Mouse (Mus musculus): ENCODE data around the gene Soga1. TPM values are rescaled to one million over a fixed set of nuclear protein-coding genes. Genes with fewer than 3 reads are reported as not detected.

The Soga1 gene
- polyA plus RNA-seq, 1 experiment from 2014 or later: 1.4 TPM

DNA sequence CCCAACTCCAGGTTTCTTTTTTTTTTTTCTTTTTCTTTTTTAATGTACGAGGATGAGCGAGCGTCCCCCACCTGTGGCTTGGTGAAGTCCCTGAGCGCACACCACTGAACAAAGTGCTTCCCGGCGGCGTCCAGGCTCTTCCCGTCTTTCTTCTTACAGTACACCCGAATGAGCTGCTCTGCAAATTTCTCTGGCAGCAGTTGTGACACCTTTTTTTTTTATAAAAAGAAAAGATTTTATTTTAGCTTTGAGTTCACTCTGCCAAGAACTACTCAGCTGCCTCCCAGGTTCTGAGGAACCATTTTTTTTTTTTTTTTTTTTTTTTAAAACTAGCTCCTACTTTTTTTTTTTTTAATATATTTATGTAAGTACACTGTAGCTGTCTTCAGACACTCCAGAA lies 22.6 kb upstream of the Soga1 start:
- no peaks in the 10 kb centered on the region for H3K4me1 ChIP-seq (replicated peaks)
- WGBS (ENCODE audit: insufficient replicate concordance): 86% methylated on average over 9 of the region's 9 CpGs
- no peaks in the 10 kb centered on the region for H3K27me3 ChIP-seq
- no peak overlapping the region for H3K9ac ChIP-seq
- peaks cover 57% of the 10 kb centered on the region for H3K36me3 ChIP-seq (replicated peaks)
- no peaks in the 10 kb centered on the region for H3K9me3 ChIP-seq (replicated peaks)
- ATAC-seq (ENCODE audit: insufficient read depth): no peak
- no peak overlapping the region for H3K4me2 ChIP-seq
- H3K4me3 ChIP-seq (replicated peaks): no peak overlapping the region
- H3K27ac ChIP-seq (replicated peaks): no peak overlapping the region

DNA sequence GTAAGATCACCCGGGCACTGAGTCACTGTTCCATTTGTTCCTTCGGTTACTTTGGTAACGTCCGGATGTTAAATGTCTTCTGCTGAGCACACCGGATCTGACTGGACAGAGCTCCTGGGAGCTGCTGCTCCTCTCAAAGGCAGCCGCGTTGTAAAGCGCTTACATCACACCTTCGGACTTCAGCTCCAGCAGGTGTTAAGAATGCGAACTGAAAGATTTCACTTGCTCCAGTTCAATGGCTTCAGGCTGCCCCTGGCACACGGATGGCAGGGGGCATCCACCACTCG lies 21.2 kb upstream of the Soga1 start:
- Histone ChIP-seq H3K27me3 (no peaks in the 10 kb centered on the region), H3K27ac (replicated peaks) (no peak overlapping the region)

DNA sequence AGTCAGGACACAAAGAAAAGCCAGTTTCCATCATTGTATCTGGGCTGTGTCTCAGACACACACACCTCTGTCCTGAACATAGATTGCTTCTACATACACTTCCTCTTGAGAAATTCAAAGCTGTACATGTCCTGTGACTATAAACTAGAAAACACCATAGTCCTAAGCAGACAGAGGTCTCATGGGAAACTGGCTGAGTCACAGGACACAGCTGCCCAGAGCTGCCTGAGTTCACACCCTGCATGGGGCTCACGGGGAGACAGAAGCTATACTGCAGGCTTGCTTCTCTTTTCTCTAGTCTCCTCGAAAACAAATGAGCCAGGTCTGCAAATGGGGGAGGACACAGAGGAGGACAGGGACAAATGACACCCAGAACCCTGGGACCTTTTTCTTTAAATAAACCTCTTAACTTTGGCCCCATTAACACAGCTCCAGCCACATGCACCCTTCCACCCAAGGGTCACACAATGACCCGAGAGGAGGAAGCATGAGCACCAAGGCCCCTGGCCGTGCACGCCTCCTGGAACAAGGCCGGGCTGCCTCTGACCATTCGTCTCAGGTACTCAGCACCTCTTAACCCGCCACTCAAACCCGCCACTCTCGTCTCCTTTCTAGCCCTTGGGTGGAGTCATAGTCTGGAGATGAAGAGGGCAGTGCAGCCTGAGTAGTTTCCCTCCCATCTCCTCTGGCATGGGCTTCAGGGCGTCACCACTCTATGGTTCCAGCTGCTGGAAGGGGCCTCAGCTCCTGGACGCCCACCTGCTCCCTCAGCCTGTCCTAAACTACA lies 20.7 kb upstream of the Soga1 start:
- no peak overlapping the region for H3K4me3 ChIP-seq (replicated peaks)
- no peaks in the 10 kb centered on the region for H3K4me1 ChIP-seq (replicated peaks)
- WGBS (ENCODE audit: insufficient replicate concordance): 64% methylated on average over 12 of the region's 12 CpGs
- H3K36me3 ChIP-seq (replicated peaks): peaks cover 41% of the 10 kb centered on the region
- H3K27ac ChIP-seq (replicated peaks): no peak overlapping the region
- H3K4me2 ChIP-seq: no peak overlapping the region
- no peak overlapping the region for H3K9ac ChIP-seq
- H3K27me3 ChIP-seq: no peaks in the 10 kb centered on the region
- H3K9me3 ChIP-seq (replicated peaks): no peaks in the 10 kb centered on the region
- no peak for ATAC-seq (ENCODE audit: insufficient read depth)

More for the DNA sequence above, 21.2 kb upstream of the Soga1 start:
- Histone ChIP-seq H3K4me2 (no peak overlapping the region), H3K9ac (no peak overlapping the region), H3K4me3 (replicated peaks) (no peak overlapping the region), H3K4me1 (replicated peaks) (no peaks in the 10 kb centered on the region), H3K36me3 (replicated peaks) (peaks cover 45% of the 10 kb centered on the region), H3K9me3 (replicated peaks) (no peaks in the 10 kb centered on the region)
- 77% methylated on average over 12 of the region's 12 CpGs for WGBS (ENCODE audit: insufficient replicate concordance)
- ATAC-seq (ENCODE audit: insufficient read depth): no peak

DNA sequence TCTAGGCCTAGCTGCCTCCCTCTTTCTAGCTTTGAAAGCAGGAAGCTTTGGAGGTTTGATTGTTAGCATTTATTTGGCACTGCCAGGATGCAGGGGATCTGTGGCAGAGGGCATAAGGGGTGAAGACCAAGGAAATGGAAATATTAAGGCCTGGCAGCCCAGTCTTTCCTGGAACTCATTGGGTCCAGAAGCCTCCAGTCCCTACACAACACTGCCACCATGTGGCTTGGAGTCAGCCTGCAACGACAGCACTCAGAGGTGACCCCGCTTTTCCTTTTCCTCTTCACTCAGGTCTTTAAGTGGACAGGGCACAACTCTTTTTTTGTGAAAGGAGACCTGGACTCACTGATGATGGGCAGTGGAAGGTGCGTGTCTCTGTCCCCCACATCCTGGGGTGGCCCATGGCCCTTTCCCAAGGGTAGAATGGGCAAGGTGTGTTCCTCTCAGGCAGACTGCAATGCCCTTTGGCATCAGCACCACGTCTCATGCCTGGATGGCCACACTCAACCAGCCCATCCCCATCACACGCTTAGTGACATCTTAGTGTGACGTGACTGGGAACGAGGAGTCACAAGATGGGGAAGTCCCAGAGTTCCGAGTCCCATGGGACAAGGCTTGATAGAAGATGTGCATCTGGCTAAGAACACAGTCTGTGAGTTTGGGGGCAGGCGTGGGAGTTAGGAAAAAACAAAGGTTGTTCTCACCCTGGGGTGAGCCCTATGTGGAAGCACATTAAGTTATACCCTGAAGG lies 16.1 kb upstream of the Soga1 start:
- Histone ChIP-seq H3K4me2 (no peak overlapping the region), H3K27ac (replicated peaks) (no peak overlapping the region), H3K4me3 (replicated peaks) (no peak overlapping the region), H3K27me3 (no peaks in the 10 kb centered on the region), H3K9ac (no peak overlapping the region), H3K9me3 (replicated peaks) (no peaks in the 10 kb centered on the region), H3K36me3 (replicated peaks) (peaks cover 8% of the 10 kb centered on the region; the same call in 1 of the 2 replicates), H3K4me1 (replicated peaks) (no peaks in the 10 kb centered on the region)
- no peak for ATAC-seq (ENCODE audit: insufficient read depth)
- 50% methylated on average over 9 of the region's 9 CpGs for WGBS (ENCODE audit: insufficient replicate concordance)

DNA sequence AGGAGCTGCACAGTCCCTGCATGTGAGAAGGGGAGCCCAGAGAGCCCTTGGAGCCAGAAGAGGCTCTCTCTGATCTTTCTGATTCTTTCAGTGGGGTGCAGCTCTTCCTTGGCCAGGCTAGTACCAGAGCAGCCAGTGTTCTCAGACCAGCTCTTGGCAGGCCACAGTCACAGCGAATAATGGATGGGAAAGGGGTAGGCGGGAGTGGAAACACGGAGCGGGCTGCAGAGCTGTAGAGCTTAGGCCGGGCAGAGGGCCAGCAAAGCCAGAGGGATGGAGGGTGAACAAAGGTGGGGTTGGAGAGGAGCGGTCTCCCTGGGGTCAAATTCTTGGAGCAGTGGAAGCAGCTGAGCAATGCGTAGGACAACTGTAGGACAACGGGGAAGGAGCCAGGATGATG lies 13.0 kb upstream of the Soga1 start:
- WGBS (ENCODE audit: insufficient replicate concordance): 69% methylated on average over 8 of the region's 8 CpGs
- Histone ChIP-seq H3K9me3 (replicated peaks) (no peaks in the 10 kb centered on the region), H3K4me3 (replicated peaks) (no peak overlapping the region), H3K9ac (no peak overlapping the region), H3K4me2 (no peak overlapping the region), H3K27me3 (no peaks in the 10 kb centered on the region), H3K27ac (replicated peaks) (no peak overlapping the region), H3K36me3 (replicated peaks) (no peaks in the 10 kb centered on the region), H3K4me1 (replicated peaks) (no peaks in the 10 kb centered on the region)
- no peak for ATAC-seq (ENCODE audit: insufficient read depth)

DNA sequence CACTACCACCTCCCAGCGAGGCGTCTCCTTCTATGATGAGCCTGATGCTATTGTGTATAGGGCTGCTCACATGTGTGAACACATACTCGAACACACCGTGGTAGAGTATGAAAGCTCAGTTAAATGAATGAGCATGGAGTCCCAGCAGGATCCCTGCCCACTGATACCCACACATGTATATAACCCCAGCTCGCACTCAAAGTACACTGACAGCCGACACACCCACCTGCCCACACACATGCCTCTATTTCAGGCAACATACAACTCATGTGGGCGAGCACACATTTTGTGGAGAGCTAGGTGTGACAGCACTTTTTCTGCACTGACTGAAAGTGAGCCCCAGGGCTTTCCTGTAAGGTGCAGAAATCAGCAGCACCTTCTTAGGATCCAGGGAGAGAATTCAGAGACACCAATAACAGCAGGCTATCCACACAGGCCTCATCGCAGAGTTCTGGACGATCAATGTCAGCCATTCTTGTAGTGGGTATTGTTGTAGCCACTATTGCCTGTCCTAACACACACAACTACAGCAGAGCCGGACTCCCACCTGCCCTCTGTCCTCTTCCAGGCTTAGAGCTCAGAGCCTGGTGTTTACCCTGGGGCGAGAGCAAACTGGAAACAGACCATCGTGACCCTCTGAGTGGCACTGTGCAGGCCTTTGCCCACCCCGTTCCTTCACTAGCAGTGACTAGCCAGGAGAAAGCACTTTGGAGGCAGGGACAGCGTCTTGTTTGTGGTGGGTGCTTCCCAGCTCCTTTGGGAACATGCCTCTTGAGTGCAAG lies 8.7 kb upstream of the Soga1 start:
- WGBS (ENCODE audit: insufficient replicate concordance): 61% methylated on average over 14 of the region's 14 CpGs
- H3K36me3 ChIP-seq (replicated peaks): no peaks in the 10 kb centered on the region
- ATAC-seq (ENCODE audit: insufficient read depth): no peak
- no peak overlapping the region for H3K27ac ChIP-seq (replicated peaks)
- no peak overlapping the region for H3K9ac ChIP-seq
- no peak overlapping the region for H3K4me3 ChIP-seq (replicated peaks)
- no peaks in the 10 kb centered on the region for H3K9me3 ChIP-seq (replicated peaks)
- H3K4me1 ChIP-seq (replicated peaks): no peaks in the 10 kb centered on the region; the same call in 1 of the 2 replicates
- H3K27me3 ChIP-seq: peaks cover 8% of the 10 kb centered on the region
- H3K4me2 ChIP-seq: no peak overlapping the region

DNA sequence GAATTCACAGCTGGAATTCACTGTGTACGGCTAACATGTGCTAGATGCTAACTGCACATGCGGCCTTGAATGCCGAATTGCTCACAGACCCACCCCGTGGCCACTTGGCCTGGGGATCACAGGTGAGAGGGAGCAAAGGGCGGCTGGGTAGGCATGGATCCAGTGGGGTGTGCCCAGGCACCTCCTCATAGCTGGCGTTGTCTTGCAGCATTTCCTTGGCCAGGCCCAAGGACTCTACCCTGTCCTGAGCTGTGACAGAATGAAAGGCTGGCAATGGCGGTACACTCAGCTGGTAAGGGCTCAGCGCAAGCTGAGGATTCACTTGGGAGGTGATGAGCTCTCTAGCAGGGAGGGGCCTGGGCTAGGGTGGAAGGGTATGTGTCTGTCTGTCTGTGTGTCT lies 7.7 kb upstream of the Soga1 start, which contains the start of gene Tldc2:
TSS of gene Tldc2 (plus strand) at position 260 of the 400 bp plus-strand sequence.
- H3K9ac ChIP-seq: no peak within 1 kb of the TSS
- H3K36me3 ChIP-seq (replicated peaks): no peaks in the 10 kb centered on the region
- H3K4me3 ChIP-seq (replicated peaks): no peak within 1 kb of the TSS
- no peak for ATAC-seq (ENCODE audit: insufficient read depth)
- no peak within 1 kb of the TSS for H3K4me2 ChIP-seq
- H3K4me1 ChIP-seq (replicated peaks): no peaks in the 10 kb centered on the region; the same call in 1 of the 2 replicates
- H3K9me3 ChIP-seq (replicated peaks): no peaks in the 10 kb centered on the region
- peaks cover 17% of the 10 kb centered on the region for H3K27me3 ChIP-seq
- 71% methylated on average over 8 of the region's 8 CpGs for WGBS (ENCODE audit: insufficient replicate concordance)
- no peak within 1 kb of the TSS for H3K27ac ChIP-seq (replicated peaks)

DNA sequence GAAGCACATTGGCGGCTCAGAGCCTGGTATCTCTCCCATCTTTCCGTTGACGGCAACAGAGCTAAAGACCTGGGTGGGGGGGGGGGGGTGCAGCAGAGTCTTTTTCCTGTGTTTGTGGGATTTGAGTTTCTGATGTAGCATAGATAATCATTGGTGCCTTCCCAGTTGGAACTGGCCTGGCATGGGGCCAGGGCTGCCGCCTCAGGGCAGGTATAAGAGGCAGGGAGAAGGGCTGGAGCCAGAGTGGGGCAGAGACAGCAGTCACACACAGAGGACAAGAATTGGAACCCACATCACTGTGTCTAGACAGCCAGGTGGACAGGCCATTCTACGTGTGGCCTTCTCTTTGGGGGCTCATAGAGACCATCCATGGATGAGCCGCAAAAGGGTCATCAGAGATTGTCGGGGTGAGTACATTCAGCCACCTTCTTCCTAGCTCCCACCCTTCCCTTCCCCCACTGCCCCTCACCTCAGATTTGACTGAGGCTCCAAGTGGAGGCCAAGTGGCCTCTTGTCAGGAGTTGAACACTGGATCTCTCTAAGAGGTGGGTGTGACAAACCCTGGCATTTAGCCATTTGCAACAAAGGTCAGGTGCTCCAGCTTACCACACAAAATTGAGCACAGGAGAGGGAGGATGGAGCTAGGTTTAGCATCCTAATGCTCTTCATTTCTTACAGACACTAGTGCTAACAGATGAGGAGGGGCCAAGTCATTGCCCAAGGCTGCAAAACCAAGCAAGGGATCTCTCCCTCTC lies 6.0 kb upstream of the Soga1 start:
- no peaks in the 10 kb centered on the region for H3K36me3 ChIP-seq (replicated peaks)
- H3K9me3 ChIP-seq (replicated peaks): no peaks in the 10 kb centered on the region
- H3K9ac ChIP-seq: no peak overlapping the region
- H3K27me3 ChIP-seq: peaks cover 35% of the 10 kb centered on the region
- no peak for ATAC-seq (ENCODE audit: insufficient read depth)
- 66% methylated on average over 7 of the region's 7 CpGs for WGBS (ENCODE audit: insufficient replicate concordance)
- H3K4me3 ChIP-seq (replicated peaks): no peak overlapping the region
- no peak overlapping the region for H3K4me2 ChIP-seq
- H3K27ac ChIP-seq (replicated peaks): no peak overlapping the region
- H3K4me1 ChIP-seq (replicated peaks): no peaks in the 10 kb centered on the region; the same call in 1 of the 2 replicates

DNA sequence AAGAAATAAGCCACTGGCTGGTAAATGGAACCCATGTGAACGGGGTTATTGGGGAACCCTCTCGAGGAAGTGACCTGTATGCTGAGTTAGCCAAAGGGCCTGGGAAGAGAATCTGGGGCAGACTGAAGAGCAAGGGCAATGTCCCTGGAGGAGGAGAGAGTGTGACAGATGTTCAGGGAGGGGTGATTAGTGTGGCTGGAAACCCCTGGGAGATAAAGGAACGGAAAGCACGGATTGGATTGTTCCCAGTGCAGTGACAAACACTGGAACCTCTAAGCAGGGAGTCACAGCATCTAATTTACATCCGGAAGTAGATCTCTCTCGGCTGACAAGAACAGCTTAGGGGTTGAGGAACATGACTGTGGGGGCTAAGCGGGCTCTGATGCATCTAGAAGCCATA lies 2.9 kb upstream of the Soga1 start:
- no peak overlapping the region for H3K27ac ChIP-seq (replicated peaks)
- 15% methylated on average over 7 of the region's 7 CpGs for WGBS (ENCODE audit: insufficient replicate concordance)
- H3K9me3 ChIP-seq (replicated peaks): no peaks in the 10 kb centered on the region
- H3K9ac ChIP-seq: no peak overlapping the region
- no peak overlapping the region for H3K4me3 ChIP-seq (replicated peaks)
- no peak overlapping the region for H3K4me2 ChIP-seq
- no peak for ATAC-seq (ENCODE audit: insufficient read depth)
- H3K36me3 ChIP-seq (replicated peaks): no peaks in the 10 kb centered on the region
- peaks cover 17% of the 10 kb centered on the region for H3K4me1 ChIP-seq (replicated peaks)
- H3K27me3 ChIP-seq: peaks cover 65% of the 10 kb centered on the region

DNA sequence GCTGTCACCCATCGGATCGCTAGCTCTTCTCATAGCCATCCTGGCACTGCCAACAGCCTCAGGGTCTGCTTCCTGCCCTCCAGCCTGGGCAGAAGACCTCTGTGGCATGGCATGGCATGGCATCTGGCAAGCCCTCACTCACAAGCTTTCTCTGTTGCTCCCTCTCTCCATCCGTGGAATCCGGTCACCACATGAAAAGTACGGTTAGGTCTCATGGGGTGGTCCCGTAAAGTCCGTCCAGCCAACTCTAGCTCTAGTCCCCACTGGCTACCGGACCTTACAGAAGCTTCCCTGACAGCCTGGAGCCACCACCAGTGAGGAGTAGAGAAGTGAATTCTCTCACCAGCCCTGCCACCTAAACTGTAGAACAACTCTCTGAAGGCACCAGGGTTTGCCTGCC lies 2.3 kb upstream of the Soga1 start:
- H3K36me3 ChIP-seq (replicated peaks): no peaks in the 10 kb centered on the region
- WGBS (ENCODE audit: insufficient replicate concordance): 78% methylated on average over 8 of the region's 8 CpGs
- no peak overlapping the region for H3K27ac ChIP-seq (replicated peaks)
- ATAC-seq (ENCODE audit: insufficient read depth): no peak
- H3K9ac ChIP-seq: no peak overlapping the region
- peaks cover 21% of the 10 kb centered on the region for H3K4me1 ChIP-seq (replicated peaks)
- H3K4me3 ChIP-seq (replicated peaks): no peak overlapping the region
- peaks cover 72% of the 10 kb centered on the region for H3K27me3 ChIP-seq
- H3K4me2 ChIP-seq: no peak overlapping the region
- H3K9me3 ChIP-seq (replicated peaks): no peaks in the 10 kb centered on the region
